Mouse (Mus musculus): ENCODE data around the gene Scaf11. TPM values are rescaled to one million over a fixed set of nuclear protein-coding genes. Genes with fewer than 3 reads are reported as not detected.
A peak's percentile ranks its signal among the peaks of the same experiment; 100 is the strongest.
"Not testable (repeated sequence)": the region's sequence is repeated elsewhere in the genome, so short reads cannot be mapped to it uniquely, and the experiment has no call there.

Scaf11 gene
- total RNA-seq (2021) (10 to 100 TPM; 66.0 to 73.7 TPM), polyA plus RNA-seq (2012; rRNA removed) (19.9 and 23.0 TPM in 2 replicates)
- long read RNA-seq, partial matches to known transcripts: 3 of 7 reads
- long read RNA-seq, other reads (novel, unspliced or antisense): 4 of 7 reads

DNA sequence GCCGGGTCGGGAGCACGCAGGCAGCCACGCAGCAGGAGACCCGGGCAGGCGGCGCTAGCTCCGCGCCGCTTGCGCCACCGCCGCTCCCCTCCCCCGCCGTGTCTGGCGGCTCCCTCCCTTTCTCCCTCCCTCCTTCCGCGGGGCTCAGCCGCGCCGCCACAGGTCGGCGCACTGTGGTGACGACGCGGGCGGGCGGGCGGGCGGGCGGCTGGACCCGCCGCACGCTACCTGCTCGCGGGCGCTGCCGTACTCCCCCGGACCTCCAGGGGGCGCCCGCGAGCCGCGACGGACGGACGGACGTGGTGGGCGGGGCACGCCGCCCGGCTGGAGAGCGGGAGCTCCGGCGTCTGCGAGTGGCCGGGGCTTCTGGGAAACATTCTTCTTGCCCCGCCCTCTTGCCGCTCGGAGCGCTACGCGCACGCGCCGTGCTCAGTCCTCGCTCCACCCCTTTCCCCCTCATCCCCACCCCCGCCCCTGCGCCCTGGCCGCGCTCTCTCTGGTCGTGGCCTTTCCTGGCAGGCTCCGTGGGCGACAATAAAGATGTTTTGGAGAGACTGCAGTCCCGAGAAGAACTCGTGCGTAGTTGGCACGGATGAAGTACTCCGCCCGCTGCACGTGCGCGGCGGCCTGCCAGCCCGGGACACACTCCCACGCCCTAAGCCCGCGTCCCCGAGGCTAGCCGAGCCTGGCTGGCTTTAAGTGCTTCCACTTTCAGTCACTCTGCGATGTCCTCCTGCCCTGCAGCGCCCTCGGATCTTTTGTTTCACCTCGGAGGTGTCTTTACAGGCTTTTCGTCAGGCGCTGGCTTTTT, at the start of gene Scaf11:
Gene Scaf11, minus strand, starts transcription at position 114 of the 811 bp plus-strand sequence.
- DNase-seq: peak; percentile 98

DNA sequence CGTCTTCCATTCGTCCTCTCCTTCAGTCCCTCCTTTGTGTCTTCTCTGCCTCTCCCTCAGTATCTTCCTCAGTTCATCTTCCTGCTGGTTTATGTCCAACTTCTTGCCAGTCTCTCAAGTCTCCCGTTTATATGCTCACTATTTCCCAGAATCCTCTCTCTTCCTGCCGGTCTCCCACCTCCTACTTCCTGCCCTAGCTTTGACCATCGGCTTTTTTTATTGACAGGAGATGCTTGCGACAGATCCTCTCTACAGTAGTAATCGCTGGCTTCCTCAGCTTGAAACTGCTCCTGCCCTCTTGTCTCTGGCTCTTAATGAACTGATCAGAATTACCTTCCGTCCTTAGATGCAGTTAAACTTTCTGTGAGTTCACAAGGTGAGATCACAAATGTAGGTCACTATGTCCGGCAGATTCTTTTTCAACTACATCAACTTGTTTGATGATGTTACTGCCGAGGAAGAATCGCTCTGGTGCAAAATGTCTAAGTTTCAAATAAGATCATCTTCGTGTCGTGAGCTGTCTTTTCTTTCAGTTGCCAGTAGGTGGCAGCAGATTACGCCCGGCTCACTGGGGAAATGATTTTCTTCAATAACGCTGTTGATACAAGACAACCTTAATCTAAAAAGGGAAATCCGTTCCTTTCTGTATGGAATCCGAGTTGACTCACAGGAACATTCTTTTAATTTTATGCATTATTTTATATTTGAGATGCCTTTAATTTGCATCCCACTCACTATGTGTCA, 46.6 kb upstream of the Scaf11 start:
- peak; percentile 37 for DNase-seq

DNA sequence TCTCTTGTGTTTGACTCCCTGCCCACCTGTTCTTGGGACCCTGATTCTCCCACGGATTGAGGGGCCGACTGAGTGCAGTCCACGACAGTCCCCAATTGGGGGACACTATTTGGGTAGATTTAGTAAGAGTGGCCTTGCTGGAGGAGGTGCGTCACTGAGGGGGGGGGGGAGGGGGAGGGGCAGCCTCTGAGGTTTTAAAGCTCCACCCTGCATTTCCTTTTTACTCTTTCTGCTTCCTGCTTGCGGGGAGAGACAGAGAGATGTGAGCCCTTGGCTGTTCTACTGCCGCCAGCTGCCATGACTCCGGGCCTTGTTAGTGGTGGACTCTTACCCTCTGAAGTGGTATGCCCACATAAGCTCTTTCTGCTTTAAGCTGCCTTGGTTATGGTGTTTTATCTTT, 37.0 kb upstream of the Scaf11 start:
- DNase-seq: no peak

DNA sequence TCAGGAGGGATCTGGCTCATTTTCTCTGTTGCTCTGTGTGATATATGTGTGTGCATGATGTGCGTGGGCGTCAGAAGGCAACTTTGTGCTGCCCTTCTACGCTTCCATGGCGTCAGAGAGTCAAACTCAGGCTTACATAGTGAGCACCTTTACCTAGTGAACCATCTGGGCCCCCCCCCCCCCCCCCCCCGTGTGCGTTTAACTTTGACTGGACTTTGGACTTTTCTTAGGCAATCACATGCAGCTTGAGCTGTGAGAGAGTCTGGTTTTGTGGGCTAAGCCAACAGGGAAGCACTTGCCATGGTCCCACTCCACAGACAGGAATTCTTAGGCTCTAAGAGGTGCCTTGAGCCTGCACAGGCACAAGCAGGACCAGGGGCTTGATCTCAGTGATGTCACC, 33.6 kb upstream of the Scaf11 start:
- no peak for DNase-seq

DNA sequence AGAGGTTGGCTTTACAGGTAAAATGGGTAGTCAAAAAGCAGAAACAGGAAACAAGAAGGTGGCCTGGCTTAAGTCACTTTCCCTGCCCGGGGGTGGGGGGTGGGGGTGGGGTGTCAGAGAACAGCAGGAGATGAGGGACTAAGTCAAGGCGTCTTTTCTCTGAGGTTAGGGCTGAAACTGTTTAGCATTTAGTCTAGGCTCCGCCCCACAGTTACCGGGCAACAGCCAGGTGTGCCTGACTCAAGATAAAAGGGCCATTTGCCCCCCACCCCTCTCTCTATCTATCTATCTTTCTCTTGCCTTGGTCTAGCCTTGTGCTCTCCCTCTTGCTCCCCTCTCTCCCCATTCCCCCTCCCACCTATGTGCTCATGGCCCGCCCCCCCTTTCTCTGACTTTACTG, 32.9 kb upstream of the Scaf11 start:
- no peak for DNase-seq

DNA sequence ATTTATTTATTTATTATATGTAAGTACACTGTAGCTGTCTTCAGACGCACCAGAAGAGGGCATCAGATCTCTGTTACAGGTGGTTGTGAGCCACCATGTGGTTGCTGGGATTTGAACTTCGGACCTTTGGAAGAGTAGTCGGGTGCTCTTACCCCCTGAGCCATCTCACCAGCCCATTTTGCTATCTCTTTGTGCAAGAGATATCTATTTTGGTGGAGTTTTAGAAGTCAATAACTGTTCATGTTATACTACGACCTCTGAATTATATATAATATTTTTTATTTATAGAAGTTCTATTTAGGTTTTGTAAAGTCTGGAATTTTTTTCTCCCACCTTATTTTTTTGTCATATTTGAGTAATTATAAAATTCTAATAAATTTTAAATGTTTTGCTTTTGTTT, 32.3 kb upstream of the Scaf11 start:
- not testable (repeated sequence) for DNase-seq

DNA sequence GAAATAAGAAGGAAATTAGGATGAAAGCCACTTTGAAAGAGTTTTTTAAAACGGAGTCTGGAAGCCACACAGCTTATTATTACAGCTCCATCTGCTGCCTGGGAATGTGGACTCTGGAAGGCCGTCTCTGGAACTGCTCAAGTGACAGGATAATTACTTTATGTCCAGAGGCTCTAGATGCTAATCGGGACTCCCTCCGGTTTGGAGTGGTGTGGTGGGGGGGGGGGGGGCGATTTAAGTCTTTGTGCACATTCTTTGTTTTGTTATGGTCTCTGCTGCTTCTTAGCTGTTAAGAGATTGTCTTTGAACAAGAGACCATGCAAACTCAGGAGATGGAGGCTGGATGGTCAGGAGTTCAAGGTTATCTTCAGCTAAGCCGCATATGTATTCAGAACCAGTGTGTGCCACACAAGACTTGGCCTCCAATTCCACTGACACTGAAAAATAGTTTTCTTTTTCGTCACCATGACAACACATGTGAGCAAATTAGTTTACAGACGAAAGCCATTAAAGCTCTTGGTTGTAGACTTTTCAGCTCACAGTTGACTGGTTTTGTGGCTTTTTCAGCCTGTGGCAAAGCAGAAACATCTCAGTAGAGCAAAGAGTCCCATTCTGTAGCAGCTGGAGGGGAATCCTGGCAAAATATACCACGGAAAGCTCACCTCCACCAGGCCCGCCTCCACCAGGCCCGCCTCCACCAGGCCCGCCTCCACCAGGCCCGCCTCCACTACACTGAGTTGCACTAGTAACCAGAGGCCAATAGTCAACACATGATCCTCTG, 31.4 kb upstream of the Scaf11 start:
- DNase-seq: no peak

DNA sequence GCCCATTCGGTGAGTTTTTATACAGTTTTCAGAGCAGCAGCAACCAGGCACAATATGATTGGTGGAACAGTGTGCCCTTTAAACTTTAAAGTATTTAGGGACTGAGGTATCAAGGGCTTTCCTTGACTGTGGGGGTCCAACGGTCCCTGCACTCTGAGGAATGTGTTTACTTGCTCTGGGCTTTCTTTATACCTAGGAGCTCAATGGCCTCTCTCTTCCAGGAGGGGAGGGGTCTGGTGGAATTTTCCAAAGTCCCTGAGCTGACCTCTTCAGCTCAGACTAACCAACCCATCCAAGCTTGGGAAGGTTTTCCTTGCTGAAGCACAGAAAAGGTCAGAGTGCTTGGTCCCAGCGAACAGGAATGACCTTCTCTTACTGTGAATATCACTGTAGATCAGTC, 30.8 kb upstream of the Scaf11 start:
- DNase-seq: no peak

DNA sequence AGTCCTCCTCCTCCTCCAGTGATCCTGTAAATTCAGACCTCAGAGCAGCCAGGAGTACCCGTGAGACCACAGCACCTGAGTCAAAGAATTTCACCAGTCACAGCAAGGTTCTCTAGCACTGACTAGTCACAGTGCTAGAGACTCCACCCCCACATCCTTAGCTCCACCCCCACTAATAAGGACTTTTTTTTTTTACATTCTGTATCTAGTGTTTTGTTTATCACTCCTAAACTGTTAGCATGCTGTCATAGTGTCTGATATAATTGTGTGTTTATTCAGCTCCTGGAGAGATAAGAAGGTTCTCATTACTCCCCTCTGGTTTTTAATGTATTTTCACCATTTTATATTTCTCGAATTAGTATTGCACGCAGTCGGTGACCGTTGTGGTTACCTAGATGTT, 29.5 kb upstream of the Scaf11 start:
- no peak for DNase-seq

DNA sequence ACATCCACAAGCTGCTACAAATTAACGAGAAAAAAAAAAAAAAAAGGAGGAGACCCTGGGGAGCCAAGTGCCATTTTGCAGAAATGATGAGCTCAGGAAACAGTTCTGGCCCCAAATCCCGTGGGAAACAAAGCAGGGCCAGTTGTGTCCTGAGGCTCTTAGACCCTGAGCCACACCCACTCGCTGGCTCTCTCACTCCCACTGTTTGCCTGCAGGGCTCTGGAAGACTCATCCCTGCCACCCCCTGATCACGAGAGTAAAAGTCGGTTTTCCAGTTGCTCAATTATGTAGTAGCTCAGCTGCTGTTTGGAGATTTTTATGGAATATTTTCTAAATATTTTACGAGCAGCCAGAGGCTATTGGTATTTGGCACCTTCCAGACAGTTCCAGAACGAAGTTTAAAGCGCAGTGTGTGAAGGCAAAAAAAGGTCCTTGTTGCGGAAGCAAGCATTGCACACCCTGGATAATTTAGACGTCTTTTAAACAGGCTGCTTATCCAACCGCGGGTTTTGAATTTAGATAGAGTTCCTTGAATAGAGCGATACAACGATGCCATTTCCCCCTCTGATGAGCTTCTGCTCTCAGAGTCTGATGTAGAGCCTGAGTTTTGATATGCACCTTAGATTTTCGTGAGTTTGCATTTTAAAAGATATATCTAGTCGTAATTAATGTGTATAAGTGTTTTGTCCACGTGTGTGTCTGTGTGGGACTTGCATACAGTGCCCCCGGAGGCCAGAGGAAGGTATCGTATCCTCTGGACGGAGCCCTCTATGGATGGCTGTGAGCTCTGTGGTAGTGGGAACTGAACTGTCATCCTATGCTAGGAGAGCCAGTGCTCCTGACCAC, 28.5 kb upstream of the Scaf11 start:
- no peak for DNase-seq

DNA sequence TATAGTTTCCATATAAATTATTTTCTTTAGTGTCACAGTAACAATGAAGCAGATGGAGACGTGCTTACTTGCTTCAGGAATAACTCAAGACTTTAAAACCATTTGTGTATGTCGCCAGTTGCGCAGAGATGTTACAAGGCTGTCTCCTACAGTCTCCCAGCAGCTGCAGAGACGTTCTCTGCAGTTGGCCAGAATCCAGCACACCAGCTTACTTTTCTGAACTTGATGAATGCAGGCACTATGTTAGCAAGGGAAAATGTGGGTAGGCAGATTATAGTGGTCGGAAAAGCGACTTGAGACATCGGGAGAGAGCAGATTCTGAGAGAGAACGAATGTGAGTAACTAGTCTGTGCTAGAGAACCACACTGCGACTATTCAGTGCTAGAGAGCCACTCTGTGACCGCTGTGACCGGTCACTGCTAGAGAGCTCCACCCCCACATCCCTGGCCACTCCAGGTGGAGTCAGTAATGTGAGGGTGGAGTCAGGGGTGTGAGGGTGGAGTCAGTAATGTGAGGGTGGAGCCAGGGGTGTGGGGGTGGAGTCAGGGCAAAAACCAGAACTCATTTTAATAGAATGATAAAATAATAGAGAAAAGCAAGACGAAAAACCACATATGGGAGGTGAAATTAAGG, 26.5 kb upstream of the Scaf11 start:
- DNase-seq: no peak

DNA sequence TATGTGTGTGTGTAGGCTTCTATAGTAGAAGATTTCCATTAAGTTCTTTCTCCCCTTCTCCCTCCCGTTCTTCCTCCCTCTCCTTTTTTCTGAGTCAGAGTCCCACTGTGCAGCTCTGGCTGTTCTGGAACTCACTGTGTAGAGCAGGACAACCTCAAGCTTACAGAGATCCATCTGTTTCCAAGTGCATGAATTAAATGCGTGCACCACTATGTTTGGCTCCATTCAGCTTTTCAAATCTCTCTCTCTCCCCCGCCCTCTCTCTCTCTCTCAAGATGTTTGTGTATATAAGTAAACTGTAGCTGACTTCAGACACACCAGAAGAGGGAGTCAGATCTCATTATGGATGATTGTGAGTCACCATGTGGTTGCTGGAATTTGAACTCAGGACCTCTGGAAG, 20.2 kb upstream of the Scaf11 start:
- no peak for DNase-seq

DNA sequence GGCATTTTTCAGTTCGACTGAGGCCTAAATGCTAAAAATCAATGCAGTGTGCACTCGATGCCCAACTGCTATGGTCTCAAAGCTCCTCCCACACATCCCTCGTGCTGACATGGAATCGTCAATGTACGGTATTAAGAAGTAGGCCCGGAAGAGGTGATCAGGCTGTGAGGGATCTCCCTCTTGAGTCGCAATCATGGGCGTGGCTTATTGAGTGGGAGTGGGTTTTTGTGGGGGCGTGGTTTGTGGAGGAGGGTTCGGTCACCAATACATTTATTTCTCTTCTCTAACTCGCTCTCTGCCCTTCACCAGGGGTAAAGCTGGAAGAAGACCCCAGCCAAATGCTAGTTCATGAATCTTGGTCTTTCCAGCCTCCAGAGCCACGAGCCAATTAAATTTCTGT, 17.4 kb upstream of the Scaf11 start:
- DNase-seq: no peak

DNA sequence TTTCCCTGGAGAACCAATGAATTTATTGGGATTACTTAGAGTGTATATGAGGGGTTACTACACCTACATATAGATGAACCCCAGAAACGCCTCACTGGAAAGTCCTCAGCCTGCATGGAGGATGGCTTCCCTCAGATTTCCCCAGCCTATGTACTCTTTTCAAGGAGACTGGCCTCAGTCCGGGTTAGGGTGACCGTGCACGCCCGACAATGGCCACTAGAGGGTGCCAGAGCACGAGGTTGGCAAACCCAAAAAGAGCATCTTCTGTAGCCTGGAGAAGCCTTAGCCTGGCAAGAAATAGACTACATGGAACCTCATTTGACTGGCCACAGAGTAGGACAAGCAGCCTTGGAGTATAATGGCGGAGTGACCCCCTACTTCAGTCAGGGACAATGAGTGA, 15.7 kb upstream of the Scaf11 start:
- DNase-seq: peak; percentile 91

DNA sequence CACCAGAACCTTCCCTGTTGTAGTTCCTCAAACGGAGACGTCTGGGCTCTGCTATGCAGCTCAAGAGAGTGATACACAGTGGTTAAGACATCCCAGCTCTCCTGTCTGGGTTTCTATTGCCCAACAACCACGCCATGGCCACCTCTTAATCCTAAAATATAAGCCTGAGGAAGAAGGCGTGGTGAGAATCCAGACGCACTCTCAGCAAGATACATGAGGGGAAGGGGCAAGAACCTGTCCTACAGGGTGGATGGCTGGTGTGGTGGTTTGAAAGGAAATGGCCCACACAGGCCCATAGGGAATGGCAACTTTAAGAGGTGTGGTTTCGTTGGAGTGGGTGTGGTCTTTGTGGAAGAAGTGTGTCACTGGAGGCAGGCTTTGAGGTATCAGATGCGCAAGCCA, 14.9 kb upstream of the Scaf11 start:
- DNase-seq: no peak

DNA sequence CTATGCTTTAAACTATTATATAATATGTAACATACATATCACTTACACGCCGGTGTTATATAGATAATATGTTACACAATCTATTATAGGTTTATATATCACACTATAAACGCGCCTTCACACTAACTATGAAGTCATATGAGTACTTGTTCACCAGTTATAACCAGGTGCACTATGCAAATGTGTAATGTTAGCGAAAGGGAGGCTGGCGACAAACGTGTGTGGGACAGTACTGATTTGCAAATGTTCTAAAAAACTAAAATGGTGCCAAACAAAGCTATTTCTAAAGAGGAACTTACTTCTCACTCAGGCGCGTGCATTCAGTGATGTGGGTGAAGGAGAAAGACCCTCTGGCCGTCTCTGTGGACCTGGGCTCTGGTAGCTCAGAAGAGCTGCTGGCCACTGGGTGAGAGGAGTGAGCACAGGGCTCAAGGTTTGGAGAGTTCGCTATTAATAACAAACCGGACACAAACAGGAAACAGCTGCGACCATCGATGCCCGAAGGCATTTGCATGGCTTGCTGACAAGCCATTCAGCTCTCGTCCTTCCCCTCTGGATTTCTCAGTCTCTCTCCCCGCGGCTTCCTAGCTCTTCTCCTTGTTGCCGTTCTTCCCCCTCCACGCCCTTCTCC, 13.8 kb upstream of the Scaf11 start:
- no peak for DNase-seq

DNA sequence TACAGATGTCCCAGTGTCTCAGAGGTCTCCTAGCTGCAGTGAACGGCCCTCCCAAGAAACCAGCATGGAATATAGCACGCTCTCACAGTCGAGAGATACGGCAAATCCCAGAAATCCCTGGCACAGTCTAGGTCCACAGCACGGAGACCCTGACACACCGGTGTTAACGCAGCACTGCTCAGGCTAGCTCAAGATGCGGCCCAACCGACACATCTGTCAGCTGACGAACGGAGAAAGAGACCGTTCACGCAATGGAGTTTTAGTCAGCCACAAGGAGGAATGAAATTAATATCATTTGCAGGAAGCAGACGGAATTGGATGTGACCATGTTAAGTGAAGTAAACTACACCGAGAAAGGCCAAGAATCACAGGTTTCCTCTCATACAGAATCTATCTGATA, 13.3 kb upstream of the Scaf11 start:
- no peak for DNase-seq

DNA sequence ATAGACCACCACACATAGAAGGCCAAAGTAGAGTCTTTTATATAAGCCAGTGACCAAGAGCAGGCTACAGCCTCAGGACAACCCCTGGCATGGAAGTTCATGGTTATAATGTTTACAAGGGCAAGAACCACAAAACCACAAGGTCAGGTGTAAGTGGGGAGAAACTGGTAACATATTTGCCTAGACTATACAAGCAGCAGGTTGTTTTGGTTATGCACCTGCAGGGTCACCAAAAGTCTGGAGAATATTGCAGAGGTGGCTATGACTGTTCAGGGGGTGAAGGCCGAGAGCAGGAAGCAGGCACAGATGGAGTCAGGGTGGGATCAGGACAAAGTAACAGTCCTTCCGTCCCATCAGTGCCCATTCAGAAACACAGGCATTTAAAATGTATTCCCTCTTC, 7.7 kb upstream of the Scaf11 start:
- DNase-seq: no peak

DNA sequence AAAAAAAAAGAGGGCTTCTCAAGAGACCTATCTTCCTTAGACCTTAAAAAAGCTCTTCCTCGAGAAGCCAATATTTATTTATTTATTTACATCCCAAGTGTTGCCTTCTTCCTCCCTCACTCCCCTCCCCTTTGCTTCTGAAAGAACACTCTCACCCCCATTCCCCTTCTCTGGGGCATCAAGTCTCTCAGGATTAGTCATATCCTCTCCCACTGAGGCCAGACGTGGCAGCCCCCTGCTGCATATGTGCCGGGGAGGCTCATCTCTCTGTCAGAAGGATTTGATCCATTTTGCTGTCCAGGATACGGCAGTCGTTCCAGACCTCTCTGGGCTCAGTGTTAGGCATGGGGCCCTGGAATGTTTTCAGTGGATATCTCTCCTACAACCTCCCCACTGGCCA, 7.2 kb upstream of the Scaf11 start:
- DNase-seq: no peak

DNA sequence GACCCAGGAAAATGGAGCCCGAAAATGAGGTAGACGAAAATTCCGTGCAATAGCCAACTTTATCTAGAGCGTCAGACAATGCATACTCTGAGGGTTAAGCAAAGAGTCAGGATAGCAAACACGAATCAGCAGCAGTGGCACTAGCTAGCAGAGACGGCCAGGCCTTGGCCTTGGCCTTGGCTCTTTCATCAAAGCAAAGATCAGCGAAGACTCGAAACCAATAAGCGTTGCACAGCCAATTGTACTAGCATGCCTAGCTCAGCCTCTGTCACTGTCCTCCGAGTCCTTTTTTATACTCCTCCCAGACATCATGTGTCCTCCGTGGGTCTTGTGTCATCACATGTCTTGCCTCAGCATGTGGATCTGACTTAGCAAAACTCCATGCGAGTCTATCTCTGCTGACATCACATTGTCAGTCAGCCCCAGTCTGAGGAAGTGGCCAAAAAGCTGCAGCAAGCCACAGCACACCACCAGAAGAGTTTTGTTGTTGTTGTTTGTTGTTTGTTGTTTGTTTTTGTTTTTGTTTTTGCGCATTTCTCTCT, 5.8 kb upstream of the Scaf11 start:
- peak; percentile 72 for DNase-seq
